Mouse (Mus musculus) lung, postnatal 25 days (tissue): ENCODE results near the gene Gm11437.

Experiments
- DNase-seq: peaks from one replicate; pipeline ENCODE4 v3.0.0; 2022; ENCODE audit warnings: low spot score

Gm11437 gene

DNA sequence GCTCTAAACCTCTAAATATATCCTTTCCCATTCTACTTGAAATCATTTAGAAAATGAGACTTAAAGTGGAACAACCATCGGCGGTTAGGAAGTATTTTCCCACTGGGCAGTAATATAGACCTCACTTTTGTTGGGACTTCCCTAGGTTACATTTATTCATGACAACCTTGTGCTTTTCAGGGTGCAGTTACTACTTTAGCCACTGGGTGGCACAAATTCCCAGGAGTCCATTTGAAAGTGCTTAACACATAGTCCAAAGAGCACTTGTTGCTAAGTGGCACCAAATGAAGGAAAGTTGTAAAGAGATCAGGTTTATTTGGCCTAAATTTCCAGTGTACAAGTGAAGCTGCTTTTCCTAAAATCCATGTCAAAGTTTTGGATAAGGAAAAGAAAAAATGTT is 25.5 kb downstream of the Gm11437 start:
- DNase-seq, result peak; percentile 70

- DNase-seq, result no peak
Measured at GRCm38 (mm10) chr11:84136453-84136852, 30.8 kb downstream of the Gm11437 start.

DNA sequence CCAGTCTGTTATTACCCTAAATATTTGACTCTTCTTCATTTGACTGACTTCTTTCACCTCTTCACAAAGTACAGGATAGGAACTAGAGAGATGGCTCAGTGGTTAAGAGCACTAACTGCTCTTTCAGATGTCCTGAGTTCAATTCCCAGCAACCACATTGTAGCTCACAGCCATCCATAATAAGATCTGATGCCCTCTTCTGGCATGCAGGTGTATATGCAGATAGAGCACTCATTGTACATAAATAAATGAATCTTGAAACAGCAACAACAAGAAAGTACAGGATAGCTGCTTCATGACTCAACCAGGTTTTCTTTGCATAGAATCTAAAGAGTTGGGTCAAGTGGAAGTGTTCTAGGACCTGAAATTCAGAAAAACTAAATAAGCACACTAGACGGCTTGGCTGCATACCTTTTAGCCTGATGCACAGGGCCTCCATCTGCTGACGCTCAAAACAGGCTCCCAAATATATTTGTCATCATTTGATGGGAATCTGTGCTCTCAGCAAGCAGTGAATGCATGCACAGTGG is 32.9 kb downstream of the Gm11437 start:
- DNase-seq, result no peak

DNA sequence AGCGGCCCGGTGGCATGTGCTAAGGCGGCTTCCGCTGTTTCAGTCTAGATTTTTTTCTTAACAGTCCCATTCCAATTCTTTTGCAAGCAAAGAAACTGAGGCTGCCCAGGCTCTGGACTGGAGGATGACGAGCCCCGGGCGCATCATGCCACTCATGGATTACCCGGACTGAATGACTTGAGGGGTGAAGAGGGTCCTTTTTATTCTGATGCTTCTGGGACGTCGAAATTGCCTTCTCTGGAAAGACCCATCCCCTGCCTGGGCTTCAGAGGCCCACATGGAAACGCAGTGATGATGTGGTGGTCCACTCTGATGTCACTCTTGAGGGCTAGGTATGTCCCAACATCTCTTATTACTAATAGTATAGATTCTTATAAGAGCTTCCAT is 37.5 kb downstream of the Gm11437 start:
- DNase-seq, result no peak

- DNase-seq, result peak; percentile 62
Measured at GRCm38 (mm10) chr11:84128943-84129798, 38.1 kb downstream of the Gm11437 start, which contains the start of the genes Tada2a and Acaca. TSS of gene Tada2a (minus strand) at chr11:84129600. TSS of gene Acaca (plus strand) at chr11:84129672.

DNA sequence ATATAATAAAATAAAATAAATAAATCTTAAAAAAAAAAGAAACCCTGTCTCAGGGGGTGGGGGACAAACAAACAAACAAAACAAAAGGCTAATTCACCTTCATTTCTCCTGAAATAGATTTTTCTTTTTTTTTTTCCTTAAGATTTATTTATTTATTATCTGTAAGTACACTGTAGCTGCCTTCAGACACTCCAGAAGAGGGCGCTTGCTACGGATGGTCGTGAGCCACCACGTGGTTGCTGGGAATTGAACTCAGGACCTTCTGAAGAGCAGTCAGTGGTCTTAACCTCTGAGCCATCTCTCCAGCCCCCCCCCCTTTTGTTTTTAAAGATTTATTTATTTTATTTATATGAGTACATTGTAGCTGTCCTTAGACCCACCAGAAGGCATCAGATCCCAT is 39.3 kb downstream of the Gm11437 start:
- no peak for DNase-seq

GRCm38 (mm10) chr11:84121051-84121956 is 46.0 kb downstream of the Gm11437 start:
- peak; percentile 5 for DNase-seq

- DNase-seq, result no peak
Measured at GRCm38 (mm10) chr11:84117431-84117830, 49.8 kb downstream of the Gm11437 start.

GRCm38 (mm10) chr11:84116221-84116620 is 51.1 kb downstream of the Gm11437 start:
- DNase-seq, result no peak

GRCm38 (mm10) chr11:84115646-84116045 is 51.6 kb downstream of the Gm11437 start:
- no peak for DNase-seq

DNA sequence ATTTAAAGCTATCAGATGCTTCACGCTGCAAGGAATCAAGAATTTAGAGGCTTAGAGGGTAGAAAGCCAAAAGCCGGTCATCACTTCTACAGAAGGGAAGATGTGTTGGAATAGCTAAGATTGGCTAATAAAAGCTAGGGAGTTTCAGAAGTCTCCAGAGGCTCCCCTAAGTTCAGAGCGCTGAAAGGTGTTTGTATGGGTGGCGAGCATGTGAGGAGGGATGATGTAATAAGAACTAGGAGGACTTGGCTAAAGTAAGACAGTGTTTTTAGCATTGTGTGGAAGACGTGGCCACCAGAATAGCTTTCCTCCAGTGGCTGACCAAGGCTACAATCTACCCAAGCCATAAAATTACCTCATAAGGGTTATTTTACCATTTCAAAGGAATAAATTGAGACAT is 53.7 kb downstream of the Gm11437 start:
- no peak for DNase-seq

DNA sequence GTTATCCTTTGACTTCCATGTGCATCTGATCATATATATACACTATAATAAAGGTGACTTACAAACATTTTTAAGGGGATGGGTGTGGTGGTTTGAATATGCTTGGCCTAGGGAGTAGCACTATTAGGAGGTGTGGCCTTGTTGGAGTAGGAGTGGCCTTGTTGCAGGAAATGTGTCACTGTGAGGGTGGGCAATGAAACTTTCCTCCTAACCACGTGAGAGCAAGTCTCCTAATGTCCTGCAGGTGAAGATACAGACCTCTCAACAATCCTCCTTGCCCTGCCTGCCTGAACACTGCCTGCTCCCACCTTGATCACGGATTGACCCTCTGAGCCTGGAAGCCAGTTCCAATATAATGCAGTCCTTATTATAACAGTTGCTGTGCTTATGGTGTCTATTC is 60.1 kb downstream of the Gm11437 start:
- no peak for DNase-seq

DNA sequence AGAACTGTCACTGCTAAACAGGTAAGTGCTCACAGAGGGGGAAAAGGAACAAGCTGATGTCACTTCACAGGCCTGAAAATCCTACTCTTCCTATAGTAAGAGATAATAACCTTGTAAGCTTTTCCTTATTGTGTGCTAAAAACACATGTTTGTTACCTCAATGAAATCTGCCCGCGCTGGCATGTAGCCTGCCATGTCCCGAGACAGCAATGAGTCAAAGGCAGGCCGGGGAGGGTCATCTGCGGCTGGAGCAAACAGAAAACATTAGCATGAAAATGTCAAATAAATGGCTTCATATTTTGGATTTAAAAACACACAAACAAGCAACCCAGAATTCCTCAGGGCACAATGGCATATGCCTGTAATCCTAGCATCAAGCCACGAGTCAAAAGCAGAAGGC is 63.2 kb downstream of the Gm11437 start:
- no peak for DNase-seq

DNA sequence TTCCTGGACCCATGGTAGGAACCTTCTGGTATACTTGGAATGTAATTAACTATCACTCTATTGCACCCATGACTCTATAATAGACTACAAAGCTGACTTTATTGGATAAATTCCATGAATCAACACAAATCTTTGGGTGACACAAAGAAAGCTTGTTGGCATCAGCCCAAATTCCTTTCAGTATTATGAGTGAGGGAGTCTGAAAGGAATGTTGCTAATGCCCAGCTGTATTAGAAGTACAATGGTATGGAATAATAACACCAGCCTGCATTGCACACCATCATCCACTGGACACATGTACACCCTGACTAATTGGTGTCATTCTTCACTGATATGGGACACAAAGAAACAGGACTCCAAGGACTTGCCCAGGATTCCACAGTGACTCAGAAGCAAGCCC is 66.1 kb downstream of the Gm11437 start:
- DNase-seq, result no peak
